Mouse (Mus musculus): ENCODE data around the gene Ugdh.
"Not testable (repeated sequence)": the region's sequence is repeated elsewhere in the genome, so short reads cannot be mapped to it uniquely, and the experiment has no call there.

Ugdh gene

DNA sequence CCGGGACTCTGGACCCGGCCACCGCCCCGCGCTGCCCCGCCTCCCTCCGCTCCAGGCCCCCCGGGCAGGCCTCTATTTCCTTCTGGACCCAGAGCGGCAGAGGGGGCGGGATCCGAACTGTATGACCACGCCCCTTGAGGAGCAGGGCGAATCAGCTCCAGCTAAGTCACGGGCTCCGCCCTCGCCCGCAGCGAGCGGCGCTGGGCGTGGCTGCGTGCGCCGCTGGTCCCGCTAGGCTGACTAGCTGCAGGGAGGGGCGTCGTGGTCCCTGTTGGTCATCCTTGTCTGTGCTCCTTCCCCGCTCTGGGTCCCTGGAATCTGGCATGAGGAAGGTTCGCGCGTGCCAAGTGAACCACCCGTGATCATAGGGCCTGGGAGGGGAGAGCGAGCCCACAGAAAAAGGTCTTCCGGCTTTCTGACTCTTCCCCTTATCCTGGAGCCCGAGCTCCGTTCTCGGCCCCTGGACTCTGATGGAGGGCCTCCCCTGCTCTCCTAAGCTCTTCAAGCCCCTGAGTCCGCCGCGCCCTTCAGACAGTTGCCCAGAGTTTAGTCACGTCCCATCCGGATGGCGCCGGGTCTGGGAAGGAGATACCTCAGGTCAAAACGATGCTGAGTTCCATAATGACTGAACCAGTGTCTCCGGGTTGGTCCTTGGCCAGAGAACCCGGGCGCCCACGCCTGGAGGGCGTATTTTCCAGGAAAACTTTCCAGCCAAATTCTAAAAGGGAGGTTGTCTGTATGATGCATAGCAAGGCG lies at the start of gene Ugdh:
TSS of gene Ugdh (minus strand) at position 144 of the 756 bp plus-strand sequence.
- peak; percentile 96 to 98 for DNase-seq (ENCODE audit: low spot score in 2 of 2)

DNA sequence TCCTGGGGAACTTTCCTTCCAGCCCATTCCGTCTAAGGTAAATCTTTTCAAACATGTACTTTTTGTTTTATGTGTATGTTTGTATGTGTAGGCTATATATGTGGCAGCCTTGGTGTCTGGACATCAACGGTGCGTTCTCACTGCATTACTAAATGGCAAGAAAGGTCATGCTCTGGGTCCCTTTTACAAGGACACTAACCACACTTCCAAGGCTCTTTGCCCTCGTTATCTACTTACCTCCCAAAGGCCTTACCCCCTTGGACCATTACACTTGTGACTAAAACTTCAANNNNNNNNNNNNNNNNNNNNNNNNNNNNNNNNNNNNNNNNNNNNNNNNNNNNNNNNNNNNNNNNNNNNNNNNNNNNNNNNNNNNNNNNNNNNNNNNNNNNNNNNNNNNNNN lies 47.2 kb upstream of the Ugdh start:
- no peak for DNase-seq (ENCODE audit: low spot score in 2 of 2)

DNA sequence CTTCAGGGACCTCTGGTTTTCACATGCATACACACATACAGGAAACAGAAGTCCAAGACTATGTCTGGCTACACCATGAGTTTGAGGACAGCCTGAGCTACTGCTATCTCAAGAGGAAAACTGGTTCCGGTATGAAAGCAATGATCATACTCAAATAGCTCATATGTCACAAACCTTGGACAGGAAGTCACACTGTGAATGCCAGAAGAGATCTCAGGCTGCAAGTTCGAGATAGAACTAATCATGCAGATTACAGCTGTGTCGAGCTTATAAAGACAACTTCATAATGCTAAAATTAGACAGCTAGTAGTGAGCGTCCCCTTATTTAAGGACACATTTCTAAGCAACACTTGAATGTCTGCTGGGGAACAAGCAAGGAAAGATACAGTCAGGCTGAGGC lies 44.8 kb upstream of the Ugdh start:
- no peak for DNase-seq (ENCODE audit: low spot score in 2 of 2)

DNA sequence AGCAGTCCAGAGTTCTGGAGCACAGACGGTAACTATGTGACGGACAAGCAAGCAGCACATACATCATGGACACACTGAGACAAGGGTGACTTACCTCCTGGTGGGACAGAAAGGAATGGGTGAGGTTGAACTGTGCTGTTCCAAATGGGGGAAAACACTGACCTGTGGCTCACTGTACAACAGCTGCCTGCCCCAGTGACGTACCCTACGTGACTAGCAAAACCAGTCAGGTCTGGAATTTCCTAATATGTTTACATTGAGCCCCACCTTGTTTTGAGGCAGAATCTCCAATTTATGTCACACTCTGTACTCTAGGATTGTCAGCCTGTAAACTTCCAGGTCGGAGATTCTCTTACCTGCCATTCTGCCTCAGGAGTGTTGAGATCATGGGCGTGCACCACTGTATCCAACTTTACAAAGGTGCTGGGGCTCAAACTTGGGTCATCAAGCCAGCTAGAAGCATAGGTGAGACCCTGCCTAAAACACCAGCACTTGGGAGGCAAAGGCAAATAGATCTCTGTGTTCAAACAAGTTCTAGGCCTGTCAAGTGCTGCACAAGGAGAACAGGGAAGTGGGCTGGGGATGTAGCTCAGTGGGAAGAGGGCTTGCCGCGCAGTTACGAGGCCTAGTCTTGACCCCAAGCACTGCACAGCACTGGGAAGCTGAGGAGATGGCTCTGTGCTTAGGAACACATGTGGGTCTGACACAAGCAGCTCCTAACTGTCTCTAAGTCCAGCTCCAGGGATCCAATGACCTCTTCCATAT lies 44.1 kb upstream of the Ugdh start:
- no peak for DNase-seq (ENCODE audit: low spot score in 2 of 2)

DNA sequence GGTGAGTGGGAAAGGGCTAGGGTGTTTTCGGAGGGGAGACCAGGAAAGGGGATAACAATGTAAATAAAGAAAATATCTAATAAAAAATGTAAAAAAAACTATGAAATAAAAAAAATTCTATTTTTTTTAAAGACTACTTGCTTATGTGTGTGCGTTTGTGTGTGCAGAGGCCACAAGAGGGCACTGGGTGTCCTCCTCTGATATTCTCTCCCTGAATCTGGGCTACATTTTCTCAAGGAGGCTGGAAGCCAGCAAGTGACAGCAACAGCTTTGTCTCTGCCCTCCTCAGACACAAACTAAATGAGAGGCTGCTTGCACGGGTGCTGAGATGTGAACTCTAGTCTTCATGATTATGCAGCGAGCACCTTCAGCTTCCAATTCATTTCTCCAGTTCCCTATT lies 42.5 kb upstream of the Ugdh start:
- no peak for DNase-seq (ENCODE audit: low spot score in 2 of 2)

DNA sequence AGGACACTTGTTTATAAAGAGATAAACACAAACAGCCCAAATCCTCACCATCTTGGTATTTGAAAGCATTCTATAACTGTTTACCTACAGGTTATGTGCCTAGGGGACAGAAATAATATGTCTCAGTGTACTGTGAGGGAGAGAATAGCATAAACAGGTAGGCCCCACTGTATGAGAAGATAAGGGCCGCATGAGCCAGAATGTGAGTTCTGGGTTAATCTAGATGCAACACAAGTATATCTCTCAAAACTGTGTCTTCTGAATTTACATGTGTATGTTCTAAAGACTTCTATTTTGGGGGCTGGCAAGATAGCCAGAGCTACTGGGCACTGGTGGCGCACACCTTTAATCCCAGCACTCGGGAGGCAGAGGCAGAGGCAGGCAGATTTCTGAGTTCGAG lies 41.0 kb upstream of the Ugdh start:
- DNase-seq (ENCODE audit: low spot score in 2 of 2) = not testable (repeated sequence)

DNA sequence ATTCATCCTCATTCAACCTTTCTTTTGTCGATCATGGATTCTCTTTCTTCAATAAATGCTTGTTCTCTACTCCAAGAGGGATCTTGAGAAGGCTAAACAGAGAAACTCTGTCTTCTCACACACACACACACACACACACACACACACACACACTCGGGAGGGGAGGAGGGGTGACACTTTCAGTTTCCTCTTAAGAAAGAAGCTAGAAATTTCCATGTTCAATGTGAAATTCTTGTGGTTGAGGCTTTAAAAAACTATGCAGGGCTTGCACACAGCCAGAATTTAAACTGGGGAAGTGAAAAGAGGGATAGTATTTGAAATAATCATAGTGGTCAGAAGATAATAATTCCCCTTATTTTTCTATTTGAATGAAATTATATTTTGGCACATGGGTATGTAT lies 40.1 kb upstream of the Ugdh start:
- DNase-seq (ENCODE audit: low spot score in 2 of 2) = peak in 1 of 2 experiments; percentile 29

DNA sequence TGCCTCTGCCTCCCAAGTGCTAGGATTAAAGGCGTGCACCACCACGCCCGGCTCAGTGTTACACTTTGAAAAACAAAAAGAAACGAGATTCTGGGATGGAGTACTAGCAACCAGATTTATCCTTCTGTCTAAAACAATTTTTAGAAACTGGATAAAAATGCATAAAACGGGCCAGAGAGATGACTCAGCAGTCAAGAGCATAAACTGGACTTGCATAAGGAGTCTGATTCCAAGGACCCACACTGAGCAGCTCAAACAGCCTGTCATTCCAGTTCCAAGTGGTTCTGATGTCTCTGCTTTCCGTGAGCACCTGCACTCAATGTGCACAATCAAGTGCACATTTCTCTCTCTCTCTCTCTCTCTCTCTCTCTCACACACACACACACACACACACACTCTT lies 34.0 kb upstream of the Ugdh start:
- DNase-seq (ENCODE audit: low spot score in 2 of 2) = no peak

DNA sequence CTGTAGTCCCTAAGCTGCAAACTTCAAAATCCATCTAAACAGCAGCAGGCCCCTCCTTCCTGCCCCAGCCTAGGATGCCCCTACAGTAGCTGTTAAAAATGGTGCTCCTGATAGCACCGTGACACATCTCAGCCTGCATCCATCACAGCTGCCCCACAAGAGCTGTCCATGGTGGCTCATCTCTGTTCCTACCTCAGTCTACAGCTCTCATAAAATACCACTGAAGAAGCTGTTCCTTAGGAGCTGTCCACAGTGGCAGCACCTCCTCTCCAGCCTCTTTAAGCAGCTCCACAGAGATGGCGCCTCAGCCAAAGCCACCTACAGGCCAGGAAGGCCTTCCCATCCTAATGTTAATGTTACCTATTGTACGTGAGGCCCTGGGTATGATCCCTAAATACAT lies 31.2 kb upstream of the Ugdh start:
- DNase-seq (ENCODE audit: low spot score in 2 of 2) = no peak

DNA sequence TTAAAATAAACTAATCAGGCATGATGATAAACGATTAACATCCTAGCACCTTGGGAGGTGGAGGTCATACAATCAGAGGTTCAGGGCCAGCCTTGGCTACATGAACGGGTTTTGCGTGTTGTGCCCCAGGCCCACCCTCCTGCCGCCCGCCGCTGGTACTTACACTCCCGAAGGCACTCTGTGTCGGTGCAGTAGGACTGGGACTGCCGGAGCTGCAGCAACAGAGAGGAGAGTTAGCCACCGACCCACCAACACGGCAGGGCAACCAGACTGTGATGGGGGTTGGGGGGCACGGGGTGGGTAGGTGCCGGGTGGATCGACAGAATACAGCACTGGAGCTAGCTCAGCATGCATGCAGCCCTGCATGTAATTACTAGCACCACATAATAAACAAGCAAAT lies 24.6 kb upstream of the Ugdh start:
- DNase-seq (ENCODE audit: low spot score in 2 of 2) = no peak

DNA sequence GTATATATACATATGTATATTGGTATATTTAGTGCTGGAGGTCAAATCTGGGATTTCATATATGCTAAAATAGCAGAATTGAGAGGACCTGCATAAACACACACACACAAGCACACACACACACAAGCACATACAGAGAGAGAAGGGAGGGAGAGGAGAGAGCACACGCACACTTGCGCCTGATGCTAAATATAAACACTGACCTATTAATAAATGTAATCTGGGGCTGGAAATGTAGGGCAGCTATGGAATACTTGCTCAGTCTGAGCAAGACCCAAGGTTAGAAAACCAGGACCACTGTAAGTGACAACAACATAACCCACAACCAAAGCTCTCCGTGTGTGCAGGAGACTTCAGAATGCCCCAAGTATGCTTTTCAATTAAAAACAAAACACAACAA lies 23.7 kb upstream of the Ugdh start:
- DNase-seq (ENCODE audit: low spot score in 2 of 2) = no peak

DNA sequence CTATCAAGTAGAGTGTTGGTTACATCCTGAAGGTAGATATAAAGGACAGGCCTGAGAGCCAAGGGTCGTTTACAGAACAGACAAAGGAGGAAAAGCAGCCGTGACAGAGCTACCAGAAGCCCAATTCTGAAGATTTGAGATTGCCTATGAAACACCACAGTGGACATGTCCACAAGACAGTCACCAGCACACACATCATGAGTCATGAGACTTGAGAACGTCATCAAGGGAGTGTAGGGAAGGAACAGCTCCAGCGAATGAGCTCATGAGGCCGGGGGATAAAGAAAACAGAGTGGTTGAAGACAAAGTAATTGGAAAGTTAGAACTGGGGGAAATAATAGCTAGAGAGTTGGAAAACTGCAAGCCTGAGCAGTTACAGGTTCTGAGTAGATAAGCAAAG lies 22.1 kb upstream of the Ugdh start:
- no peak for DNase-seq (ENCODE audit: low spot score in 2 of 2)

DNA sequence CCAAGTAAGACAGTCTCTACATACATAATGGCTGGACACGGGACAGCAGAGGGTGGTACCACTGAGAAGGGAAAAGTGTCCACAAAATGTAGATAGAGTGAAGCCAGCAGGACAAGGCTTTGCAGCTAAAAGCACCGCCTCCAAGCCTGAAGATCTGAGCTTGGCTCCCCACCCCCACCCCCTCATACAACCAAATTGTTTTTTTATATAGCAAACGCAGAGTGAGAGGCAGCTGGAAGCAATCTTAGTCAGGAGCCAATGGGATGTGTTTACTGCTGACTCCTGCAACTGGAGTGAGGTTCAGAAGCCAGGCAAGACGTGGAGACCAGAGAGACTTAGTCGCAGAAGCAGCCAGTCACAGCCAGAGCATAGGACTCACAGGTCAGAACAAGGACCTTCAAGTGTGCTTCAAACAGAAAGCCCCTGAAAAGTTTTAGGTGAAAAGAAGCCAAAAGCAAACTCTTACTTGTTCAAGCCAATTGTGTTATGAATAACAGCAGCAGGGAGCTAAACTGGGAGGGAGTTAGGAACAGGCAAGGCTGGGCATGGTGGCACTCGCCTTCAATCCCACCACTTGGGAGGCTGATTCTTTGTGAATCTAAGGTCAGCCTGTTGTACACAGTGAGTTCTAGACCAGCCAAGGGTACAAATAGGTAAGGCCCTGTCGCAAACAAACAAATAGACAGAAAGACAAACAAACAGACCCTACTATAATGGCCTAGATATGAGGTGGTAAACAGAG lies 21.5 kb upstream of the Ugdh start:
- no peak for DNase-seq (ENCODE audit: low spot score in 2 of 2)

DNA sequence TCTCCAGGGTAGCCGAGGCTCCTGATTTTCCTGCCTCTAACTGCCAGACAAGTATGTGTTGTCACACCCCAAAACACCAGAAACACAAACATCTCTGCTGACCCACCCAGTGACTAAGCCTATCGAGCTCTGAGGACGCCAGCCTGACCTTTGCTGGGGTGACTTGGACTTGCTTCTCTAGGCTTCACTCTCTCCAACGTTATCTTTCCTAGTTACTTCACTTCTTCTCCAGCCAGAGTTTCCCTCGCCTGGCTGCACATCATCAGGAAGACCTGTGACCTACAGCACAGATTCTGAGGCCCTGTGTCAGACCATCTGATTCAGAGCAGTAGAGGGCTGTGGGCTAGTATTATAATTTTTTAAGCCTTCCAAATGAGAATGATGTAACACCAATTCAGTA lies 19.0 kb upstream of the Ugdh start:
- no peak for DNase-seq (ENCODE audit: low spot score in 2 of 2)

DNA sequence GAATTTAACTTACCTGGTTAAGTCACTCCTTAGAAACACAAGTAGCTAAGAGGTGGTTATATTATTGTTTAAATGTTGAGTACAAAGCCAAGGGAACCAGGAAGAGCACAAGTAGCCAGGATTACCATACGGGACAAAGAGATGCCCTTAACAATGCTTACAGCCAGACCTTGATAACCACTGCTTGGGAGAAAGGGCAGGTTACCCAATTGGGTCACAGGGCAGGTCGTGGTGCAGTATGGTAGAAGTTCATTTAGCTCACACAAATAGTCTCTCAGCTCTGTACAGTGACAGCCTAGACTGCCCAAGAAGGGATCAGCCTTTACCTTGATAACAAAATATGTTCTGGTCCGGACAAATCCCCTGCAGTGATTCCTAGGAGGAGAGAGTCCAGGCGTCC lies 13.2 kb upstream of the Ugdh start:
- no peak for DNase-seq (ENCODE audit: low spot score in 2 of 2)

DNA sequence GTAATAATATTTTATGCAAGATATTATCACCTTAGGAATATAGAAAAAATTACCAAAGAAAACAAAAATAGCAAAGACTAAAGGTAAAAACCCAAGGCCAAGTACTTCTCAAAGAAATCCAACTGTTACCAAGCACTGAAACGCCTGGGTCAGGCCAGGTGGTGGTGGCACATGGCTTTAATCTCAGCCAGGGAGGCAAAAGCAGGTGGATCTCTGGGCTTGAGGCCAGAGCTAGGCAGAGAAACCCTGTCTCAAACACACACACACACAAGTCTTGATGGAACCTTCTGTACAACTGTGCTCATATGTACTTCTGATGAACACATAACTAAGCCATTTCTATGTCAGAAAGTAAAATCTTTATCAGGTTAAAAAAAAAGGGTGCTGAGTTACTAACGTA lies 12.1 kb upstream of the Ugdh start:
- no peak for DNase-seq (ENCODE audit: low spot score in 2 of 2)

DNA sequence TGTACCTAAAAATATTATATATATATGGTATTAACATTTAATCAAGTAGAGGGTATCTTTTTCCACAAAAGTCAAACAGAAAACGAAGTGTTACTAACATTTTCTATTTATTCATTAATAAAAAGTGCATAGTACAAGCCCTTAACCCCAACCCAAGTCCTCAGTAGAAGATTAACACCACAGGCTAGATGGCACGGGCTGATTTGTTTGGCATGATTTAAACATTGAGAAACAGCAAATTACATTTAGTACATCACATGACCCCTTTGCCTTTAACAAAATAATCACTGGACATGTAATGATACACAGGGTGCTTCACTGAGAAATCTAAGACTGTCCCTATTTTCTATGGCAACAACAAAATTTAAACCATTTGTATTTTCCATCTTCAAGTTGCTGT lies 11.0 kb upstream of the Ugdh start:
- DNase-seq (ENCODE audit: low spot score in 2 of 2) = no peak

DNA sequence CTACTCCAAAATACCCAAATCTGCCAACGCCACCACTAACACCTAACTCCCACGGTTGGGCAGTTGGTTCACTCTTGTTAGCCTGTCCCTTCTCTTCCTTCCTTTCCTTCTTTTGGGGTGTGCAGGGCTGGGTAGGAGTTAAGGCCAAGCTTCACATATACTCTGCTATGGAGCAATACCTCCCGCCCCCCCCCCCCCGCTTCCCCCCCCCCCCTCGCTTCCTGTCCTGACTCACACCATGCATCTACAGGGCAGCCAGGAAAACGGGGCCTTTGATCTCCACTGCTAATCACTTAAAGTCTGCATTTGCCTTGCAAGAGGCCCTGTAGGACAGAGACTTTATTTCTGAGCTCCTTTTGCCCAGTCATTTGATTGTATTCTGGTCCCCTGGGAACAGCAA lies 9.2 kb upstream of the Ugdh start:
- DNase-seq (ENCODE audit: low spot score in 2 of 2) = no peak

DNA sequence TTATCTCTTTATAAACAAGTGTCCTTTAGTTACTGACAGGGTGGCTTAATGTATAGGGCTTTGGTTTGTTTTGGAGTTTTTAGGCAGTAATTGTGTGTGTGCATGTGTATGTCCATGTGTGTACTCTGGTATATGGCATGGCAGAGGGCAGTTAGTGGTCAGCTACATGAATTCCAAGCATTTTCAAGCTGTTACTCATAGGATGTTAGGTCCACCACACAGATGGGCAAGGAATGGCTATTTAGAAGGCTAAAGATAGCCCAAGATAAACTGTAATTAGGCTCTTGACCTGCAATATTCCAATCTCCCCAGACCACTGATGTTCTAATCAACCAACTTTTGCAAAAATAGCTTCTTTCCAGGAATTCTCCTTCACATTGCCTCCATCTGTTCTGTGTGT lies 2.3 kb upstream of the Ugdh start:
- no peak for DNase-seq (ENCODE audit: low spot score in 2 of 2)

DNA sequence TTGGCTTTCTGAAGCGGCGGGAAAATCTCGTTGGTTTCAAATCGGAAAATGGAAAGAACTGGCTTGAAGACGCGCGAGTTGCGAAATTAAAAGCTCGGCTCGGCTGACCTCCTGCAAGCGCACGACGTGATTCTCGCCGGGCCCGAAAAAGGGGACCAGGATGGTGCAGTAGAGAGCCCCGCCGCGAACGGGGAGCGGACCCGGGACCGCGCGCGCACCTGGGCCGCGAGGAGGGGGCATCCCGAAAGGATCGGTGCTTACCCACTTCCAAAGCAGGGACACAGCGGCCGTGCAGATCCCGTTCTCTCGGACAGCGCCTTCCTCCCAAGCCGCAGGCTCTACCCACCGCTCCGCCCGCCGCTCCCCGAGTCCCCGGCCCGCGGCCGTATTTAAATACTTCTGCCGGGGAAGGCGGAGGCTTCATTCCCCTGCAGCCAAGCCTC lies 365 bp downstream of the Ugdh start:
- no peak for DNase-seq (ENCODE audit: low spot score in 2 of 2)

DNA sequence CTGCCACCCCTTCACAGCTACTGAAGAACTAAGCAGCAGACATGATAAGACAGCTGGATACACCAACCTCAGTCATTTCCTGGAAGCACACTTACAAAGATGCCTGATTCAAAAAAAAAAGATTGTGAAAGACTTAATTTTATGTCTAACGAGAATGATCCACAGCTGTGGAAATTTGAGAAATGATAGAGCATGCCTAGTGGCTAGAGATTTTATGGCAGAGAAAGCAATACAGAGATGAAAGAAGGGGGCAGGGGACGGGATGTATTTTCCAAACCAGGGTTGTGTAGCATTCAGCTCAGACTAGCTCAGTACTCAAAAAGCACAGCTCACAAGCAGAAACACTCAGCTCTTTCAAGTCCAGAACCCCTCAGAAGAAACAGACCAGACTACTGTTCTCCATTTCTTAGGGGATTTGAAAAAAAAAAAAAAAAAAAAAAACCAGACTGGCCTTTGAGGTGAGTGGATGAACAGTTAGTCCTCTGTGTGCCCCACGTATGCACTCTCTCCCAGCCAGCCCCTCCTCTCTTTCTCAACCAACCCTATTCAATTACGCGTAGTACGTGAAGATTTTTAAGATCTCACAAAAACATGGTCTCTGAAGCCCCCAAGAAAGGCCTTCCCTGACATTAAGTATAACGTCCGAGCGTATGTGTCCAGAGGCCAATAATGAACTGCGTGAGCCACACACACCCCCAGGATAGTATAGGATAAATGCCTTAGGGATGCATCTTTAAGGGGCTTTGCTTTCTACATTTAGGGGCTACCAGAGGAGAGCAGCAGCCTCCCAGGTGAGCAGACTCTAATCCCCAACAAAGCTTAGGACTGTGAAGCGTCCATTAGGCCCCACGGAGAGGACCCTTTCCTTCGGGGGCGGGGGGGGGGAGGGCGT lies 1.0 kb downstream of the Ugdh start:
- DNase-seq (ENCODE audit: low spot score in 2 of 2) = no peak

DNA sequence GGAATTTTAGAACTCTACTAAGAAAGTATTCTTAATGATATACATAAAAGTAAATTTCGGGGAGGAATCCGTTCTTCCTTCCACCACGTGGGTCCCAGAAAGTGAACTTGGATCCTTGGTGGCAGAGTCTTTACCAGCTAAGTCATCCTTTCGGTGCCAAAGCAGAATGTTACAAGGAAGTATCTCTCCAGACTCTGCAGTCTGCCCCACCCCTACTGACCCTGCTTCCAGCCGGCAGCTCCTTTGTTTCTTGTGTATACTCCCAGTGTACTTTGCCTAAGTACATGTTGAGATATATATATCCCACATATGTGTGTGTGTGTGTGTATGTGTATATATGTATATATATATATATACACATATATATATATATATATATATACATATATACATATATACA lies 6.3 kb downstream of the Ugdh start:
- DNase-seq (ENCODE audit: low spot score in 2 of 2) = no peak

All from spleen, postnatal 4 days (tissue).